Mouse (Mus musculus) layer of hippocampus, adult 9-11 months (tissue): ENCODE measurements around the gene Zic1.

Experiments used
- DNase-seq: peaks from one replicate; pipeline ENCODE4 v3.0.0; 2022

Gene Zic1

DNA sequence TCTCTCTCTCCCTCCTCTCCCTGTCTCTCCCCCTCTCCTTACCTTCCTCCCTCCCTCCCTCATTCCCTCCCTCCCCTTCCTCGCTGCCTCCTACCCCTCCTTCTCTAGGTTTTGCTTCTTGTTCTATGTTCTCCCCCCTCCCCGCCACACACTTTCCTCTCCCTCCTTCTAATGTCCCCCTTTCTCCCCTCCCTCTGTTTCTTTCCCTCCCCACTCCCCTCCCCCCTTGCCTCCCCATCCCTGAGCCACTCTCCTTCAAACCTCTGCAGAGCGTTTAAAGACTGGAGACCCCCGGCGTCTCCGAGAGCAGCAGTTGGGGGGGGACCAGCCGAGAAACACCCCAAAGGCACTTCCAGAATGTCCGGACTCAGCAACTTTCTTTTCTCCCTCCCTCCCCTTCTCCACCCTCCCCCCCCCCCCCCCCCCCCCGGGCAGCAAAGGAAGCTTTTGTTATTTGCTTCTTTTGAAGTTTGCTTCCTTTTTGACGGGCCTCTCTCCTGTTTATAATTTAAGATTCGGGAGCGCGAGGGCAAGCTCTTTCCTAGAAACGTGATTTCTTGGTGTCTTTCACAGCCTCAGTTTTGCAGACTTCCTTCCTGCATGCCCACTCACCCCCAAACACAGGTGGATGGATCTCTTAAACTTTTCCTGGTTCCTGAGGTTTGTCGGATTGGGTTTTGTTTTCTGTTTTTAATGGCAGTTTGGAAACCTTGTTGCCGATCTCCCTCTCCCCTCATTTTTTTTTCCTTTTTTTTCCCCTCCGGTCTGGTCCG, 802 bp upstream of the Zic1 start:
- DNase-seq = no peak

DNA sequence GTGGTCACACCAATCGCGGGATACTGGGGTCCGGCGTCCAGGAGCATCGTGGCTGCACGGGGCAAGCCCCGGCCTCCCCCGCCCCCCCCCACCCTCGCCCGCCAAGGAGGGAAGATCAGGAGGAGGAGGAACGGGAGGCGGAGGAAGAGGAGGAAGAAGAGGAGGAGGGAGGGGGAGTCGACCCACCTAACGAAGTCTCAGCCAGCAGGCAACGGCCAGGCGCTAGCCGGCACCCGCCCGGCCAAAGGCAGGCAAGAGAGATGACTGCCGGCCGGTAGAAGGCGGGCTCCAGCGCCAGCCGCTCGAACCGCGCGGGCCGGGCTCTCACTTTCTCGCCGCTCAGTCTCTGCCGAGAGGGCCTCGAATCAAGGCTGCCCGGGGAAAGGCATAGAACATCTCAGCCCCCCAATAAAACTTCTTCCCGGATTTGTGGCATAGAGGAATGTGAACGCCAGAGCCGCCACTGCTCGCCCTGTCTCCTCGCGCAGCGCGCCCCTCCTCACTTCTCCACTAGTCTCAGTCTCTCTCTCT, 574 bp downstream of the Zic1 start:
- no peak for DNase-seq

DNA sequence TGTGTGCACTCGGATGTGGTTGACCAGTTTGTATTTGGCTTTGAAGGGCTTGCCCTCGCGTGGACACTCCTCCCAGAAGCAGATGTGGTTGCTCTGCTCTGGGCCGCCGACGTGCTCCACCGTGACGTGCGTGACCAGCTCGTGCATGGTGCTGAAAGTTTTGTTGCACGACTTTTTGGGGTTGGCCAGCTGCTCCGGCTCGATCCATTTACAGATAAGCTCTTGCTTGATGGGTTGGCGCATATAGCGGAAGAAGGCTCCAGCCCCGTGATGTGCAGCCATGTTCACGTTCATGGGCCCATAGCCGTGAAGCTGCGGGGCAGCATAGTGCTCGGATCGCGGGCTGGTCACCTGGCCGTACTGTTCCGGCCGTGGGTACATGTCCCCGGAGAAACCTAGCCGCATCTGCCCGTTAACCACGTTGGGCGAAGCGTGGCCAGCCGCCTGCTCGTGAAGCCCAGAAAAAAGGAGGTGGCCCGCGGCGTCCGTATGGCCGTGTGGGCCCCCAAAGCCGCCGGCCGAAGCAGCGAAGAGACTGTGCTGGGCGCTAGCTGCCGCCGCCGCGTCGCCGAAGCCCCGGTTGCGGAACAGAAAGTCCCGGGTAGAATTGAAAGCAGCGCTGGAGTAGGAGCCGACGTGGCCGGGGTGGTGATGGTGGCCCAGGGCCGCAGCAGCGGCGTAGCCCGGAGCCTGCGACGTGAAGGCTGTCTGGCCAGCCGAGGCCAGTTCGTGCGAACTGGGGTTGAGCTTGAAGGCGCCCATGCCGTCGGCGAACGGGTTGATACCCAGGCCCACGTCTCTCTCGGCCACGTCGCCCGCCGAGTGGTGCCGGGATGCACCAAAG, 1.3 kb downstream of the Zic1 start:
- DNase-seq = no peak

DNA sequence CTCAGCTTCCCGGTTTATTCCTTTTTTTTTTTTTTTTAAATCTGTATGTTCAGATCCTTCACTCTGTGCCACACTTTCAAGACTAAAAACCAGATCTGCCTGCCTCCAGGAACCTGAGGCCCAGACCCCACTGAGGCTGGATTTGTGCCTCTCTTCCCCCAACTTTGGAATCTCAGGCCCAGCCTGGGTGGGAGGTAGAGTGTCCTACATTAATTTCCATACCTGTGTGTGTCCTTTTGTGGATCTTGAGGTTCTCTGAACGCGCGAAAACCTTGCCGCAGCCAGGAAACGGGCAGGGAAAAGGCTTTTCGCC, 1.8 kb downstream of the Zic1 start:
- DNase-seq = no peak

DNA sequence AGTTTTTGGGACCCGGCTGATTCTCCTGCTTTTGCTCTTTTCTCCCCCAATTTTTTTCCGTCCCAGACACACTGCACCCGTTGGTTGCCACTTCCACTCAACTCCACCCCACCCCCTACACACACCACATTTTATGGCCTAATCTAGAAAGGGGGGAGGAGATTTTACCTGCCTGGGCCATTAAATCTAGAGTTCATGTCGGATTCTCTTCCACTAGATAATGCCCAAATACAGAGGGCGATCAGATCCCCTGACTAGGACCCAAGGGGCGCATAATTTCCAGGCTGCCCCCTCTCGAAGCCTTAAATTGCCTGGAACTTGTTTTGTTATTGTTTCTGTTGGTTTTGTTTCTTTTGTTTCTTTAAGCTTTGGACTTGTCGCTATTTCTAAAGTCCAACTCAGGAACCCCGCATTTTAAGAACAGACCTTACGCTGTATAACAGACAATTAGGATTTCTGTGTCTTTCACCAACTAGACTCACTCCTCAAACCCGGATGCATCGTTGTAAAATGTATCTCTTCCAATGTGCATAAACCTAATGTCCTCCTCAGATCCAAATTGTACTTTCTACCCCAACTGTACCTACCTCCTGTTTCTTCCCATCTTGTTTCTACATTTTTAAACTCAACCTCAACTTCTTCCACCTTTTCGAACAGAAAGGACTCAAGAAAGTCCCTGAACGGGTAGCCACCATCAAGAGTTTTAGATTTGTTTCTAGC, 2.4 kb downstream of the Zic1 start:
- no peak for DNase-seq

DNA sequence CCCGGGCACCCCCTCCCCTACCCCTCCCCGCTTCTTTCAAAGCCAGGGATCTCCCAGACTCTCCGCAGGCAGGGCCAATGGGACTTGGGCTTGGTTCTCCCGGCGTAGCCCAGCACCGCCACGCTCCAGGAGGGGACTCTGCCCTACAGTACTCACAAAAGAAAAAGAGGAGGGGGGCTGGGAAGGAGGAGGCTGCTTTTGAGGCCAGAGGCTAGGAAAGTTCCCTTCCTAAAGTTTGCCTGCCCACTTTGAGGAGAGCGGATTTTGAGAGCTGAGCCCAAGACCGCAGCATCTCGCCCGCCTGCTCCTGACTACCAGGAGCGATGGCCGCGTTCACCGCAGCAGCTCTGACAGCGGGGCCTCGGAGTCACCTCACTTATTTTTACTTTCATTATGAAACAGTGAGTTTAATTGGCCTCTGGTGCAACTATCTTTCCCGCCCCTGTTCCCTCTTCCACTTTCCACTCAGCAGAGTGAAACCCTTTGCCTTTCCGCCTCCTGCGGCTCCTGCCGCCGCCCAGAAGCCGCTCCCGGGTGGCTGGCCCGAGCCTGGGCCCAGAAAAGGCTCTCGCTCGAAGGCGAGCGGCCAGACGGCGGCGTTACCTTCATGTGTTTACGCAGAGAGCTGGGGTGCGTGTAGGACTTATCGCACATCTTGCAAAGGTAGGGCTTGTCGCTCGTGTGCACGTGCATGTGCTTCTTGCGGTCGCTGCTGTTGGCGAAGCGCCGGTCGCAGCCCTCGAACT, 3.6 kb downstream of the Zic1 start, which contains the start of gene Zic4:
Gene Zic4, plus strand, starts transcription at position 558 of the 746 bp plus-strand sequence.
- no peak for DNase-seq

DNA sequence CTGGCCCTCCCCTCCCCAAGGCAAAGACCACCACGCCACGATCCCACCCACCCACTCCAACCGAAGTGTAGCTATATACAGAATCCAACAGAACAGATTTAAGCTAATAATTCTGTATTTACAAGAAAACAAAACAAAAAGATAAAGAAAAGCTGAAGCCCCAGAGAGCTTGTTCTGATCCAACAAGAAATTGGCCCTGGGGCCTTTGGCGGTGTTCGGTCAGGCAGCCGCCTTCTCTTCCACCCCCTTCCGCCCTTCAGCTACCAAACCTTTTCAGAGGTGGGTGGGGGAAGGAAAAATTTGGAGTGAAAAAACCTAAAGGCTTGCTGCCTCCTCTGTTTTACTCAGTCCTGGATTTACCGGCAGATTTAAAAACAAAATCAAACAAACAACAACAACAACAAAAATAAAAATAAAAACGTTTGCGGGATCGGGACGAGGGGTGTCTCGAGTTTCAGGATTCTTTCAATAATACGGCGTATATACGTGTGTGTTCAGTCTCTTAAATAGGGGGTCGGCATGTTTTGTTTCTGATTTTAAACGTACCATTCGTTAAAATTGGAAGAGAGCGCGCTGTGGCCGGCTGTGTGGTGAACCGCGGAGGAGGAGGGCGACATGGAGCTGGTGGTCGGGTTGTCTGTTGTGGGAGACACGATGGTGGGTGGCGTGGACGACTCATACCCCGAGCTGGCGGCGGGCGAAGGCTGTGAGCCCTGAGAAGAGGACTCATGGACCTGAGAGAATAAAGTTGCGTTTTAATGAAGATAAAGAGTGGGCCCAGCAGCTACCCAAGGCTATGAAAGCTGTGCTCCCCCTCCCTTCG, 4.4 kb downstream of the Zic1 start:
- no peak for DNase-seq

DNA sequence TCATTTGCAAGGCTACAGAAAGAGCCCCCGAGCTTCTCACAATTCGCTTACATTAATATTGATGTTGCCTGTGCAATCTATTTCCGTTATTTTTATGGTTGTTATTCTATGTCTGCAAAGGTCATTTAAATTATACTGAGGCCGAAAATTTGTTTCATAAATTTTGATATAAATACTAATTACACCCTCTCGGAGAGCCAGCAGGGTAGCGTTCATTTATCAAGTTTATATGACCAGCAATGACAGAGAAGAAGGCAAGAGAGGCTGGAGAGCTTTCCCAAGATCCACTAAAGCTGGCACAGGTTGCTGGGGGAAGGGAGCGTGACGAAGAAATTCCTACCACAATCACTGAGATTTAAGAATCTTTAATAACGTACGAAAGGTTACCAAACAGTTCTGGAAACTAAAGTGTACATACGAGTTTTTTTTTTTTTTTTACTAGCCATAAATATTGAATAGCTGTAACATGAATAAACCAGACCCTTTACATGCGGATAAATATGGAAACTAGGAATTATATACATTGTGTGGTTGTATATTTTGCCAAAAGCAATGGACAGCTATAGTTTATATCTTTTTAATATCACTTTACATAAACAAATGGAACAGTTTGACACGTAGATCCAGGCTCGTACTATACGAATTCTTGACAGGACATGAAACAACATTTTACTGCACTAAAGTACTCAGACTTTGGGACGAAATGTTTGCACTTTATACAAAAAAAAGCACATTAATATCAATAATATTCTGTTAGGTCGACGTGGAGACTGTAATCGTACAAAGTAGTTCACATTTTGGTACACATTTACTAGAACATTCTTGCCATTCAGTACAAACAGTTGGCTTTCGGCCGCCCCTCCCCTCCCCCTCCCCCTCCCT, 5.2 kb downstream of the Zic1 start:
- no peak for DNase-seq

DNA sequence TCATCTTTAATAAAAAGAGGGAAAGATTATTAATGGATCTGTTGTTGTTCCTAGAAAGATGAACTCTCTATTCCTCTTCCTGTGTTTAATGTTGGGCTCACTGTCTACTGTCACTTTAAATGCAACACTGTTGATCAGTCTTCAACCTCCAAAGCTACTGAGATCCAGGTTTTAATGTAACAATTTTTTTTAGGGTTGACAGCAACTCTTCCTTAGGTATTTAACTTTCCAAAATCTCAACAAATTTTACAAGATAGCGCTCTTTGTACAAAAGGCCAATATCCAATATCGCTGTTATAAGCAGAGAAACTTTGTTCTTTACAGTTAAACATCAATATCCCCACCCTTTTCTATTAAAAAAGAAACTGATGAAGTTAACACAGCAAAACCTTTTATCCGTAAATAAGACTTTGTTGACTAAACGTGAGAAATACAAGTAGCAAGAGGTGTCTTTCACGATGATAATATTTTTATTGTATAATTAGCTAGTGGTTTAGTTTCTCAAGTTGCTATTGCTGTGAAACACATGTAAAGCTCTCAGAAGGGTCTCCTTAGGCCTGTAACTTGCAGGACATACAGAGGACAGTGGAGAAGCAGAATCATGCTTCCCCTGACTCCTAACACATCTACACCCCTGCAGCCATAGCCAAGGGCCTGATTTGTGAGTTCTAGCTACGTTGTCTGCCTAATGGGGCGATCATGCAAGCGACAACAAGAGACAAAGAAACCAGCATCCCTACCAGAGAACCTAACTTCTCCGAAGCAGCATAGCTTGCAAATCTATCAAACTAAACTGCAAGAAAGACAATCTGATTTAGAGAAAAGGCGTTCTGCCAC, 6.5 kb downstream of the Zic1 start:
- DNase-seq = no peak

DNA sequence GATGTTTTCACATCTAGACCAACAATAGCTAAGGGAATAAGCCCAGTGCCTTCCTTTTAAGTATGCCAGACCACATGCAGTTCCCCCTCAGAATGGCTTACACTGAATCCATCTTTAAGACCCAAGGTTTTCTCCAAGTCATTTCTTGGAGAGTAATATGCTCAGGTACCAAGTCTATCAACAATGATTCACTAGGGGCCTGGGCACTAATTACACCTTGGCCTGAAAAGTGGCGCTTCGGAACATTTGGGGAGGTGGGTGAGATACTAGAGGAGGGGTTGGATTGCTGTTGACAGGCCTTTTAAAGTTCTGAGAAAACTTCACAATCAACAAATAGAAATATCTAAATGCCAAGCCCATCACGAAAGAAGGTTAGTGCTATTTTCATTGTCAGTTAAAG, 8.3 kb downstream of the Zic1 start:
- no peak for DNase-seq

DNA sequence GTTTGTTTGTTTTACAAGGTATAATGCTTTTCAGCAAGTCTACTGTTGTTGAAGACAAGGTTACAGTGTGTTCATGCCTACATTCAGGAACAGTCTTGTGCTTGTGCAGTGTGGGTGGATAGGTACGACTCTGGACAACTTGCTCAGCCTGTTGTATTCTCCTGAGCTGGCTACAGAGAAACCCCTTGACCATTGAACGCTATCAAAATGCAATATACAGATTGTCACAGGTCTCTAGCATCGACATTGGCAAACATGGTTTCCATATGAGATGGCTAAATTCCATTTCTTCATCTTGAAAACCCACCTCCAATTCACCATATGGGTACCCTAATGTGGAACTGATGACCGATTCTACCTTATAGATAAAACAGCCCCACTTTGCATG, 9.3 kb downstream of the Zic1 start:
- DNase-seq = no peak

DNA sequence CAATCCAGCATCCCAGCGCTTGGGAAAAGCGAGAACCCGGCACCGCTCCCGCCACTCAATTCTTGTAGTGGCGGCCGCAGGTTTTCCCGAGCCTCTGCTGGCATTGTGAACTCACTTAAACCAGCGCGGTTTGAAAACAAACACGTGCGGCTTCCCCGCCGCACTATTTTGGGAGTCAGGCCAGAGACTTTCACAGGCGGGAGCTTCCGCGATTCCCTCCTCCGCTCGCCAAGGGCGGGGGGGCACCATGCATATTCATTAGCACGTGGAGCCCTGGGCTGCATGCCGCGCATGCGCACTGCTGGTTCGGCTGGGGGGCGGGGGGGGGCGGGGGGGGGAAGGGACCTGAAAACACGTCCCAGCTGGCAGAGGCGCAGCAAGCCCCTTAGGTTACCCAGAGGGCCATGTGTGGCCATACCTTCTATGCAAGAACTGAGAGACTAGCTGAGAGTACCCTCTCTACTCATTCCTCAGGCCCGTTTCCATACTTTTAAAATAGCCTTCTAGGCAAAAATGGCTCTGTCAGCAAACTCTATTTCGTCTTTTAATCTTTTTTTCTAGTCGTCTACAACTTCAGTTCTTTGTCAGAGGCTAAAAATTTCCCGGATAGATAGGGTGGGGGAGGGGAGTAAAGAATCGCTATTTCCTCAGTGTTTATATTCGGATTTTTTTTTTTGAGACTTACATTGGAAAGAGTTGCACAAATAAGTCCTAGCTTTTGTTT, 9.8 kb downstream of the Zic1 start:
- no peak for DNase-seq

DNA sequence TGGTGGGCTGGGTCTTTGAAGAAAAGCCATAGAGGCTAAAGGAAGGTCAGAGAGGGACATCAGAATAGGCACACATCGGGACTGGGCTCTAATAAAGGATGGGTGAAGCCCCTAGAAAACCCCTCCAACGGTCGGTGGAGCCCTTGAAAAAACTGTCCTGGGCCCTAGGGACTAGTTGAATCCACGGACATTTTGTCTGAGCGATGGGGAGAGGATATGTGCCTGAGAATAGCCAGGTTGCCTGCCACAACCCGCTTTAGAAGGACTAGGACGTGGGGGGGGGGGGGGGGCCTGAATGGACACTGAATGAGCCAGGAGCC, 10.4 kb downstream of the Zic1 start:
- no peak for DNase-seq

DNA sequence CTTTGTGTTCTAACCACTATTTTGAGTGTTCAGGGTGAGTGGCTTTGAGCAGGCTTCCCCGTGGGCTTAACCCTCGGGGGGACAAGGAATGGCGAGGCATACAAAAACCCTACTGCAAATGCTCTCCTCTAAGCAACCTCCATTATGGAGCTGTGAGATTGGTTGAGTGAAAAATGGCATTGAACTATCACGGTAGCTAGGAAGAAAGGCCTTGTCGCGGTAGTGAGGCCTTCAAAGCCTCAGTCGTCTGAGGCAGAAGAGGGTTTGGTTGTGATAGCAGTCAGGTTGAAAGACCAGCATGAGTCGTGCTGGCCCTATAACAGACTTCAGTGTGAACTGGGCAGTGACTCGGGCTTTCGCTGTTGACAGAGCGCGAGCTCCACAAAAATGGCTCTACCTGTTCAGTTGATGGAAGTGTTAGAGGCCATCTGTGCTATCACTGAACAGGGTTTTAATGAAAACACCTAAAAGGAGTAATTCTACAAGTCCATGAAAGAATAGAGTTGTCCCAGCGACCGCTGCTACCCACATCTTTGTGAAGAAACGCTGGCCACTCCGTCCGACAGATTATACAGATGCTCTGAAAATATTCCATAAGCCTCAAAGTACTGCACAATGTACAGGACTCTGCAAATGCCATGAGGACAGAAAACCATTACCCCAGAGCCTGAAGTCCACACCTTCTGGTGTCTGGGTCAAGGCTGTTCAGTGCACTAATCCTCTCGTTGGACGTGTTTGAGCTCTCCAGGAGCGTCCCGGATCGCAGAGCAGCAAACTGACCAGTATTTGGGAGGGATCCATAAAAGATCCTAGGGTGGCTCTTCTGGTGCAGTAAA, 11.0 kb downstream of the Zic1 start:
- no peak for DNase-seq

DNA sequence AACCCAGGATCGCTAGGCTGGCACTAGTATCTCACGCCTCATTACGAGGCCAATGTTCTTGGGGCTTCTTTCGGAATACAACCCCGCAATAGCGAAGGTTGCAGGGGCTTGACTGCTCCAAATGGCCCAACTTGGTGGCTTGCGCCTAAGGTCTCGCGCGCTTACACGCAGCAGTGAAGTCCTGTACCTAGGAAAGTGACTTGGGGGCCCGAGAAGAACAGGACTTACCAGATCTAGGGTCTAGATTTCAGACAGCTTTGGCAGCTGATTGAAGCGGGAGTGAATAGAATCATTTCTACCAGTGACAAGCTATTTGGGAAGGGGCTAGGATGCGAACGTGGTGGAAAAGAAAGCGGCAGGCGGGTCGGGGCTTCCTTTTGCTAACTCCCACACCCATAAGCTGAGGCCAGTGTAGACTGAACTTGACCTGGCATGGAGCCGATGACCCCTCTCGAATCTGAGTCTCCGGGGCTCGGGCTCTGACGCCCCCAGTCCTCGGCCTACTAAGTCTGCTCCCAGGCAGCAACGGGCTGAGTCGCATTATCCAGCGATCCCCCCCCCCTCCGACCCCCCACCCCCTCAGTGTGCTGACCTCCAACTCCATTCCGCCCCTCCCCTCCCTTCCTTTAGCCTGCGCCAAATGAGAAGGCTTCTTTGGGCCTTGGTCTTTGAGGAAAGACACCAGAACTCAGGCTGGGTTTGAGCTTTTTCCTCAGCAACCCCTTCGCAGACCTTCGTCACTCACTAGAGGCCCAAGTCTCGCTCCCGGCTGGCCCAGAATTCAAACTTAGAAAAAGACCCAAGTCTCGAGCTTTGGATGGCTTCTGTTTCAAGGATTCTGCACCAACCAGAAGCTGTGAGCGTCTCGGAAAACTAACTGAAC, 11.8 kb downstream of the Zic1 start:
- no peak for DNase-seq

DNA sequence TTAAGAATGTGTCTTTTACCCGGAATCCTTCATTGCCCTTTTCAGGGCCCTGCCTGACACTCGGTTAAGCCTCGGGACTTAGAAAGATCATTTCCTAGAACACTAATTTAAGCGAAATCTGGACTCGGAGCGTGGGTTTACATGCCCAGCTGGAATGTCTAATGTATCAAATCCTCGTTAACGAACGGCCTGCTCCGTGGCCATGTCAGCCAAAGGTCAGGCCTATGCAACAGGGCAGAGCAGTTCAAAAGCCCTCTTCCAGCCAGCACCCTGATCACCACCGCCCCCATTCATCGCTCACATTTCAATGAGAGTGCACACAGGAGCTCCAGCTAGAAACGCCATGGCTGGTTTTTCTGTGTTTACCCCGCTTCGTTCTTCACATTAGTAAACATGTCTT, 12.8 kb downstream of the Zic1 start:
- no peak for DNase-seq

DNA sequence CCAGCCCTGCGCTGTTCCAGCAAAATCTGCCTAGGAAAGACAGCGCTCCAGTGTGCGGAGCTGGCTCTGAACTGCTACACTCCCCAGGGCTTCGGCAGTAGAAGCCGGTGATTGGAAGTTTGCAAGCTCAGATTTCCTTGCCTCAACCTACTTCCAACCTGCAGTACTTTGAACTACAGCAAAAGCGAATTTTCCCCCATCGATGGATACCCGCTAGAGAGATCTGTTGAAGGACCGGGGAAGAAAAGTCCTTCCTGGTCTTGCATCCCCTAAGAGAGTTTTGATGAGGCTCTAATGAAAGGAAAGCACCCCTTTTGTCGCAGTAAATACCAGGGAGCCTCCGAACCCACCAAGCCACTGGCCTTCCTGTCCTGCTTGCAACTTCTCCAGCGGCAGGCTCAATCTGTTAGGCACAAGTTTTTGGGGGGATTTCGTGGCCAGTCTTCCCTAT, 13.6 kb downstream of the Zic1 start:
- no peak for DNase-seq
